Mouse (Mus musculus): ENCODE measurements around the gene Vps33b.

- TF ChIP-seq CTCF (IDR thresholded peaks at IDR 0.05; ENCODE audit: borderline replicate concordance, insufficient read depth, low read depth, low read length) (no peak), POLR2A (IDR thresholded peaks at IDR 0.05; ENCODE audit: borderline replicate concordance, insufficient read depth, low read length) (no peak)
Observed at GRCm38 (mm10) chr7:80339371-80339770, 69.9 kb downstream of the Vps33b start.

All from cerebellum, adult 2 months (tissue).